Mouse (Mus musculus) midbrain, embryonic 16.5 days (tissue): ENCODE data around the gene Armc12. TPM values are rescaled to one million over a fixed set of nuclear protein-coding genes. Genes with fewer than 3 reads are reported as not detected.

Experiments
- ATAC-seq: fragments of 200-750 bp; cut with Nextera tagmentation; 2 replicates; pipeline ENCODE4 v1.8.0; 2017; ENCODE audit warnings: moderate TSS enrichment
- H3K27ac ChIP-seq: fragments of 300-500 bp; sonication (generic); 2 replicates; pipeline ENCODE4 v1.5.1; 2014; ENCODE audit warnings: mild to moderate bottlenecking, low read length, mixed read lengths
- H3K27me3 ChIP-seq: fragments of 300-500 bp; sonication (generic); 2 replicates; pipeline ENCODE4 v1.6.1; 2014; ENCODE audit warnings: low read depth, low read length, mixed read lengths; ENCODE audit not compliant: control insufficient read depth, insufficient read depth
- H3K36me3 ChIP-seq: fragments of 300-500 bp; sonication (generic); 2 replicates; pipeline ENCODE4 v1.6.1; 2014; ENCODE audit warnings: mild to moderate bottlenecking, low read length, moderate library complexity, mixed read lengths; ENCODE audit not compliant: control insufficient read depth, insufficient read depth
- H3K4me1 ChIP-seq: fragments of 300-500 bp; sonication (generic); 2 replicates; pipeline ENCODE4 v1.6.1; 2014; ENCODE audit warnings: mild to moderate bottlenecking, low read length, mixed read lengths; ENCODE audit not compliant: control insufficient read depth, insufficient read depth
- H3K4me2 ChIP-seq: fragments of 300-500 bp; sonication (generic); 2 replicates; pipeline ENCODE4 v1.6.1; 2014; ENCODE audit warnings: mild to moderate bottlenecking, low read length, mixed read lengths
- H3K4me3 ChIP-seq: fragments of 300-500 bp; sonication (generic); 2 replicates; pipeline ENCODE4 v1.5.1; 2014; ENCODE audit warnings: low read depth, mild to moderate bottlenecking, low read length, moderate library complexity, mixed read lengths
- H3K9ac ChIP-seq: fragments of 300-500 bp; sonication (generic); 2 replicates; pipeline ENCODE4 v1.6.1; 2014; ENCODE audit warnings: low read depth, low read length, mixed read lengths
- H3K9me3 ChIP-seq: fragments of 300-500 bp; sonication (generic); replicated peaks from 2 replicates; pipeline ENCODE4 v1.6.1; 2014; ENCODE audit warnings: mild to moderate bottlenecking, low read length, mixed read lengths; ENCODE audit not compliant: control insufficient read depth, poor library complexity, severe bottlenecking
- WGBS: fragments of 180-500 bp; shearing (Covaris S2); extraction: QIAGEN DNeasy Blood & Tissue Kit; methylation state at CpG from one replicate; pipeline ENCODE4 v1.1.7; 2014; 5-methylcytosine and 5-hydroxymethylcytosine counted together
- microRNA-seq: library from miRNA; unstranded; fragments of <30 nt; microRNA quantifications from one replicate; pipeline ENCODE4, GENCODE M21; 2017
- polyA plus RNA-seq: library from polyadenylated mRNA; unstranded; fragments of >200 nt; fragmentation: Nextera tagmentation; extraction: Ambion mirVana; gene quantifications from 2 replicates; pipeline ENCODE4 v1.2.1, GENCODE M21; 2015

The Armc12 gene
- polyA plus RNA-seq, 1 experiment from 2014 or later: not detected

DNA sequence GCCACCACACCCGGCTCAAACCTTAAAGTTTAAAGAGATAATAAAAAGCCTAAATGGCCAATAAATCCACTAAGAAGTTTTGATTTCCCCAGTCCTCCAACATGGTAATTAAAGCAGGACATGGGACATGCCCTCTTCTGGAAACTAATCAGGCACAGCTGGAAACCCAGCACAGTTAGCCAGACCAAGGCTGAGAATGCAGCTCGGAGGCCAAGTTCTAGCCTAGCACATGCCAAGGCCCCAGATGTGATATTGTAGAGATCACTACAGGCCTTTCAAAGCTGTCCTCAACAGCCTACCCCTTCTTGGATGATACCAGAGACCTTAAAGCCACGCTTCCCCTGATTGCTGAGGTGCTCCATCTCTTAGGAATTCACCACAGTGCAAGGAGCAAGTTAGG lies 55.9 kb downstream of the Armc12 start:
- no peak overlapping the region for H3K4me3 ChIP-seq
- no peaks in the 10 kb centered on the region for H3K9me3 ChIP-seq
- peaks cover 16% of the 10 kb centered on the region for H3K36me3 ChIP-seq
- H3K4me2 ChIP-seq: no peak overlapping the region
- no peaks in the 10 kb centered on the region for H3K27me3 ChIP-seq
- H3K27ac ChIP-seq: no peak overlapping the region
- no peak for ATAC-seq
- H3K4me1 ChIP-seq: no peaks in the 10 kb centered on the region
- H3K9ac ChIP-seq: no peak overlapping the region
- 96% methylated on average over 3 of the region's 3 CpGs for WGBS

DNA sequence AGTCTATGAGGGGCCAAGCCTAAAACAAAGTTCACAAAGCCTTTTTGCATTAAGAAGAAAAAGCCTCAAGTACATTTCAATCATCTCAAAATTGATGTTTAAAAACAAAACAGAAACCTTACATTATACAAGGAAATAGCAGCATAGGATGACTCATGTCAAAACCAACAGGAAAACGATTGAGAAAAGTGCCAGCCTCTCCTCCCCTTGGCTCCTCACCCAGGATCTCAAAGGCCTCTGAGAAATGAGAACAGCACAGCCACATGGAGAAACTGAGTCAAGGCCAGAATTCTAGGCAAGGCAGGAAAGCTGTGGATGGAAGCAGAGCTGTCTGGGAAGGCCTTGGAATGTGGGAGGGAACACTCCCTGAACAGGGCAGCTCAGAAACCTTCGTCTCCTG lies 58.0 kb downstream of the Armc12 start:
- Histone ChIP-seq H3K9me3 (no peaks in the 10 kb centered on the region), H3K36me3 (peaks cover 23% of the 10 kb centered on the region), H3K27me3 (no peaks in the 10 kb centered on the region), H3K4me1 (no peaks in the 10 kb centered on the region), H3K9ac (no peak overlapping the region), H3K4me3 (no peak overlapping the region), H3K4me2 (no peak overlapping the region), H3K27ac (no peak overlapping the region)
- no peak for ATAC-seq
- WGBS: 87% methylated on average over 2 of the region's 2 CpGs

Small RNA genes within 50 kb of the gene (microRNA-seq; reads per million reads assigned to microRNA genes)
- gene Gm25195 (not detected), gene Mir6969 (not detected)

Other genes with a start within 250 kb of the Armc12 start
- 25.2 and 26.3 TPM in 2 replicates for gene Fance, start 217.3 kb upstream of the Armc12 start, polyA plus RNA-seq
- gene Rpl10a, start 202.3 kb upstream of the Armc12 start, polyA plus RNA-seq: 304 and 312 TPM in 2 replicates
- 1.3 and 1.4 TPM in 2 replicates for gene Tead3, start 180.0 kb upstream of the Armc12 start, polyA plus RNA-seq
- 1.4 and 1.7 TPM in 2 replicates for gene Tulp1, start 165.6 kb upstream of the Armc12 start, polyA plus RNA-seq
- gene Fkbp5, start 13.3 kb upstream of the Armc12 start, polyA plus RNA-seq: 36.3 and 40.5 TPM in 2 replicates
- gene Clpsl2, start 18.6 kb downstream of the Armc12 start, polyA plus RNA-seq: not detected in 2 replicates
- not detected in 2 replicates for gene Clps, start 30.0 kb downstream of the Armc12 start, polyA plus RNA-seq
- gene Lhfpl5, start 44.8 kb downstream of the Armc12 start, polyA plus RNA-seq: 13.1 and 16.6 TPM in 2 replicates
- gene Srpk1, start 91.9 kb downstream of the Armc12 start, polyA plus RNA-seq: 84.9 and 91.4 TPM in 2 replicates
- 1.6 and 2.1 TPM in 2 replicates for gene Slc26a8, start 159.4 kb downstream of the Armc12 start, polyA plus RNA-seq
- gene Mapk14, start 160.5 kb downstream of the Armc12 start, polyA plus RNA-seq: 23.2 TPM in 2 replicates
- gene AC170998.1, start 195.3 kb downstream of the Armc12 start, polyA plus RNA-seq: 2.3 and 3.2 TPM in 2 replicates
- 0.82 and 0.85 TPM in 2 replicates for gene Mapk13, start 238.5 kb downstream of the Armc12 start, polyA plus RNA-seq